Mouse (Mus musculus): ENCODE data around the gene Efcab10.

Gene Efcab10

GRCm38 (mm10) chr12:33394804-33395623 lies at the start of gene Efcab10:
TSS of gene Efcab10 (plus strand) at chr12:33394854.
- DNase-seq (ENCODE audit: extremely low spot score, low read depth, low spot score): no peak

GRCm38 (mm10) chr12:33344970-33345772 lies 49.5 kb upstream of the Efcab10 start:
- DNase-seq (ENCODE audit: extremely low spot score, low read depth, low spot score): no peak

- DNase-seq (ENCODE audit: extremely low spot score, low read depth, low spot score): no peak
These were observed 48.8 kb upstream of the Efcab10 start for GRCm38 (mm10) chr12:33345773-33346435.

DNA sequence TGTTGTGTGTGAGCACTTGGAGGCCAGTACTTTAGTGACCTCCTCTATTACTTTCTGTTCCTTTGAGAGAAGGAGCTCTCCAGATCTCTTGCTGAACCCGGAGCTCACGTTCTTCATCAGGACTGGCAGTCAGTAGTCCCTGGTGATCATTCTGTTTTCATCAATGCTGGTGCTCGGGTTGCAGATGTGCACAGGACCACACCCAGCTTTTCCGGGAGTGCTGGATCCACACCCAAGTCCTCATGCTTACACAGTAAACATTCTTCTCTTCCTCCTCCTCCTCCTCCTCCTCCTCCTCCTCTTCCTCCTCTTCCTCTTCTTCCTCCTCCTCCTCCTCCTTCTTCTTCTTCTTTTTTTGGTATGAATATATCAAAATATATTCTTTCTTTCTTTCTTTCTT lies 42.0 kb upstream of the Efcab10 start:
- DNase-seq (ENCODE audit: extremely low spot score, low read depth, low spot score): no peak

DNA sequence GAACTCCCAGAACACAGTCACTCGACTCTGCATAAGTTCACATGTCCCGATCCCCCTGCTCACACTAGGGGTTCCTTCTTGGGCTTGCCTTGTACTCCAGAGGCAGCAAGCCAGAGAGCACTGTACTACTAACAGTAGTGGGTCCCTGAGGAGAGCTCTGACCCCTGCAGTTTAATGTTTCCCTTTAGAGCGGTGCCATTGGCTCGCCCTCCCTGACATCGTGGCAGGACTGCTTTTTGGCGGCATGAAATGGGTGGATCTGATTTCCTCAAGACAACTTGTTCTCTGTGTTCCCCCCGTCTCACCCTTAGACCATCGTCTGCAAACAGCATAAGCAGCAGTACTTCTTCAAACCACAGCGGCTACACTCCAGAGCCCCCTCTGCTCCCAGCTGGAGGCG lies 36.3 kb upstream of the Efcab10 start:
- DNase-seq (ENCODE audit: extremely low spot score, low read depth, low spot score): no peak

DNA sequence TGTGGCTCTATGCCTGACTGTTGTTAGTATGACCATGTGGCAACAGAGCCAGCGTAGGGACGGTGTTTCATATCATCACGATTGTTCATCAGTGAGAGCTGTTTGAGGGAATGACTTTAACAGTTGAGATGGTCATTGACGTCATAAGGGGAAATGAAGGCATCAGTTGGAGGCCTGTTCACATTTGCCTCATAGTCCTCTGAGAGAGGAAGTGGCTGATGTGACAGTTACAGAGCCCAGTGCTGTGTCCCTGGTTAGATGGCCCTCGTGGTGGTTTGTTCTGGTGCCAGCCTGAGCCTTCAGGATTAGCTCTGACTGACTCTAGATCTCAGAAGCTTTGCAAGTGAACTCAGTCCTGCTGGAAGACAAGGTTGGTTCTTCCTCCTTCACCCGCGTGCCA lies 35.4 kb upstream of the Efcab10 start:
- DNase-seq (ENCODE audit: extremely low spot score, low read depth, low spot score): no peak

DNA sequence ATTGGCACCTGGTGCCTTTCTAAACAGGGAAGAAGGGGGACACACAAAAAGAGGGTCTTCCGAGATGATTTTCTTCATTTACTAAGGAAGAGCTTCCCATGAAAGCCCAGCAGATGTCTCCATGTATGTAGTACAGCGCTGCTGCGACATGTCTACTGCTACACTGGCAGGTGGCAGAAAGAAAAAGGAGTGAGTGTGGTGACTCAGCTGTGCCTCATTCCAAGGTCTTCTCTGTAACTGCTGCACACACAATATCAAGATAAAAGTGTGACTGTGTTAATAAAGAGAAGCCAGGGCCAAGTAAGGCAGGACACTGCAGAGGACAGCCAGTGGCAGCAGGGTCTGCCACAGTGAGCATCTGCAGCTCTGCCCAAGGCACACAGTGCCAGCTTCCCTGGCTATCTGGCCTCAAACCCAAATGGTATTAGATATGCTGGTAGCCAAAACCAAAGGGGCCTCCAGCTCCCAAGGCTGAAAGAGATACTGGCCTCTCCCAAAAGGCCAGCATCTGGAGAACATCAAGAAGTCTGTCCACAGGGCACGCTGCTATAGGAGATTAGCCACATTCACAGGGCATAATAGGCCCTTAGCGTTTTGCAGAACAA lies 34.7 kb upstream of the Efcab10 start:
- no peak for DNase-seq (ENCODE audit: extremely low spot score, low read depth, low spot score)

GRCm38 (mm10) chr12:33360729-33361128 lies 33.9 kb upstream of the Efcab10 start:
- DNase-seq (ENCODE audit: extremely low spot score, low read depth, low spot score): no peak

GRCm38 (mm10) chr12:33364511-33364910 lies 30.1 kb upstream of the Efcab10 start:
- no peak for DNase-seq (ENCODE audit: extremely low spot score, low read depth, low spot score)

- DNase-seq (ENCODE audit: extremely low spot score, low read depth, low spot score): no peak
These were observed 29.5 kb upstream of the Efcab10 start for GRCm38 (mm10) chr12:33365133-33365532.

- no peak for DNase-seq (ENCODE audit: extremely low spot score, low read depth, low spot score)
These were observed 25.1 kb upstream of the Efcab10 start for GRCm38 (mm10) chr12:33369555-33369954.

GRCm38 (mm10) chr12:33379624-33380445 lies 14.8 kb upstream of the Efcab10 start:
- DNase-seq (ENCODE audit: extremely low spot score, low read depth, low spot score): peak; percentile 82

GRCm38 (mm10) chr12:33388842-33389241 lies 5.8 kb upstream of the Efcab10 start:
- DNase-seq (ENCODE audit: extremely low spot score, low read depth, low spot score): peak; percentile 53

DNA sequence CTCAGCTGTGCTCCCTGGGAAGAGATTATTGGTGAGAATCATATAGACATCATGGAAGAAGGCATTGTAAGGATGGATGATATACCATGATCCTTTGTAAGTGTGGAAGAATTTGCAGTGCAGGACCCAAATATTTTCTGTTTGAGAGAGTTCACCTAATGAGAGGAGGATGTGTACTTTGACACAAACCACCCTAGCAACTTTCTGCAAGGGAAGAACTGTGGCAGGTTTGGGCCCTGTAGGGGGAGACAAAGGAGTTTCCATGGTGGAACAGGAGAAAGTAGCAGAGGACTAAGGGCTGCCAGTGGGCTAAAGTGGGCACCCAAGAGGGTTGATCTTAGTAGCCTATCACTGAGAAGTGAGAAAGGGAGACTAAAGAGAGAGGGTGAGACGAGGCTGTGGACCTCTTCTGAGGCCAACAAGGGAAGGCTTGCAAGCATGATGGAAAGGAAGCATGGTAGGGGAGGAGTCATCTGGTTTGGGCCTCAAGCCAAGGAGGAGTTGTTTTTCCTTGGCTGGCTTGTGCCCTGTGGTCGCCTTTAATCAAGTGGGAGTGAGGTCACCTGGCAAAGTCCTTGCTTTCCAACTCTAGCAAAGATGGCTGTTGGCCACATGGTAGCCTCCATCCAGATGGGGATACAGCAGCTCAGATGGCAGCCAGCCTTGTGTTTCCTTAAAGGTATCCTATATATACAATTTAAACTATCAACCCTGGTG lies 3.7 kb upstream of the Efcab10 start:
- no peak for DNase-seq (ENCODE audit: extremely low spot score, low read depth, low spot score)

DNA sequence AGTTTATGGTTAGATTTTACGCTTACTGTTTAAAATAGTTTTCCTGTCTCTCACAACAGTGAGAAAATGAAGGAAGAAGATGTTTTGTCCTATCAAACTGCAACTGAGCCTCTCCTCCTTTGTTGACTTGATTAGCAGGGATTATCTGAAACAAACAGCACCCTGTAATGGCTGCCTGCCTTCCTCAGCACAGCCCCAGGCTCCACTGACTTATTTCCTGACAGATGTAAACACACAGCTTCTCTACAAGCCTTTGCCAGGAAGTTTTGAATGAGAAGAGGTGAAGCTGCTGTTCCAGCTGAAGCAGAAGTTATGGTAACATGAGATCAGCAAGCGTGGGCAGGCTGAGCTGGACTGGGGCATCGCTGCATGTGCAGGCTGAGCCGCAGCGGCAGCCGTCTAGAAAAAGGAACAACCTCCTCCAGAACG lies 8.6 kb downstream of the Efcab10 start:
- no peak for DNase-seq (ENCODE audit: extremely low spot score, low read depth, low spot score)

DNA sequence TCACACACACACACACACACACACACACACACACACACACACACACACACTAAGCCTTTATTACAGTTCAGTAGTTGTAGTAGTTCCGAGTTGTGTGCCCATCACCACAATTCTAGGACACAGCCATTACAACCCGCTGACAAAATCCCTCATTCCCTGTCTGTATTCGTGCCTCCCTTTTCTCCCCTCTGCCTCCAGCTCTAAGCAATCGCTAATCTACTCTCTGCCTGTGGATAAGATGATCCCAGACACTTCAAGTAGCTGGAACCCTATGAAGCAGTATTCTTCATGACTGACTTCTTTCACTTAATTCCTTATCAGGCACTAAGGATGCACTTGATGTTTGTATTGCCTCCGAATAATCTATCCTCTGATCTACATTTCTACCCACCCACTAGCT lies 10.3 kb downstream of the Efcab10 start:
- DNase-seq (ENCODE audit: extremely low spot score, low read depth, low spot score): no peak

DNA sequence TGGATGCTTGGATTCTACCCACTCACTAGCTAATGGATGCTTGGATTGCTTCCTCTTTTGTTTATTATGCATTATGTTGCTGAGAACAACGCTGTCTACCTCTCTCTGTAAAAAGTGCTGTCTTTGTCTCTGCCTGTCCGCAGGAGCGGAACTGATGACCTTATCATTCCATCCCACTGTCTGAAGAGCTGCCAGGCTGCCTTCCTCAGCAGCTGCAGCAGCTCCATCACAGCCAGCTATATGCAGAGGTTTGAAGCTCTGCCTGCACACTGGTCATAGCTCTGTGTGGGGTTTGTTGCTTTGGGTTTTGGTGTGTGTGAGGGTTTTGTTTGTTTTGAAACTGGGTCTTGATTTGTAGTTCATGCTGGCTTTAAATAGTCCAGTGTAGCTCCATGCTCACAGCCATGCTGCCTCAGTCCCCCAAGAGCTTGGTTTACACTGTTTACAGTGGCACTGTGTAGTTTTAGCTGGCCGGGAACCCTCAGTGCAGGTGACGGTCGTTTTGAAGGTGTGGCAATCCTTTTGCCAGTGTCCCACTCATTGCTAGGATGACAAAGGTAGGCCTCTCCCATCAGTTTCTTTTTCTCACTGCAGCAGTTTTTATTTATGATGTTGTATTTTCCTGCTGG lies 10.9 kb downstream of the Efcab10 start:
- no peak for DNase-seq (ENCODE audit: extremely low spot score, low read depth, low spot score)

GRCm38 (mm10) chr12:33411580-33412151 lies 17.0 kb downstream of the Efcab10 start:
- no peak for DNase-seq (ENCODE audit: extremely low spot score, low read depth, low spot score)

DNA sequence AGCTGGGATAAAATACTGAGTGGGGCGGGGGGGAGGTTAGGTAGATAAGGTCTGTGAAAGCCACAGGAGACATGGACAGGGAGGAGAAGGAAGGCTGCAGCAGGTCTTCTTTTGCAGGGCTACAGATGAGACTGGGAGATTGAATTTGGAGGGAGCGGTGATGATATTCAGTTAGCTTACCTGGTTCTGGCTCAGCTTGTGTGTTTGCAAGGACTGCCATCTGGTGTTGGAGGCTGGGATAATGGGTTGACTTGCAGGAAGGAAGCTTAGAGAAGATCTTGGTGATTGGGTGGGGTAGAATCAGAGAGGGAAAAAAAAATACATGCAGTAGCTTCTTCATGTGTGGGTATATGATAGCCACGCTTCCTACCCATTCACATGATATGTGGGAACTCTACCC lies 29.7 kb downstream of the Efcab10 start:
- DNase-seq (ENCODE audit: extremely low spot score, low read depth, low spot score): no peak

Measured in hindlimb bud, embryonic 11.5 days (tissue).